Mouse (Mus musculus) forebrain, embryonic 14.5 days (tissue): ENCODE measurements at regions not wholly inside any gene's neighbourhood (a gene's known extent, or its start where the extent isn't known, plus 50 kb on each side); places are given as distances from the start of the nearest gene placed in this dataset.

ENCODE experiments used
- ATAC-seq: fragments of 200-750 bp; cut with Nextera tagmentation; 2 replicates; pipeline ENCODE4 v1.8.0; 2017; ENCODE audit warnings: mild to moderate bottlenecking, moderate library complexity
- DNase-seq: peaks from one replicate; pipeline ENCODE4 v3.0.0-alpha.2; 2015; ENCODE audit warnings: low spot score
- H3K27ac ChIP-seq: fragments of 300-500 bp; sonication (generic); 2 replicates; pipeline ENCODE4 v1.5.1; 2014; ENCODE audit warnings: low read depth, mild to moderate bottlenecking, control low read depth, low read length, moderate library complexity
- H3K27me3 ChIP-seq: fragments of 300-500 bp; sonication (generic); replicated peaks from 2 replicates; pipeline ENCODE4 v1.6.1; 2014; ENCODE audit warnings: low read length, control low read depth, mixed read lengths; ENCODE audit not compliant: control insufficient read depth, insufficient read depth
- H3K36me3 ChIP-seq: fragments of 300-500 bp; sonication (generic); 2 replicates; pipeline ENCODE4 v1.6.1; 2014; ENCODE audit warnings: low read length, control low read depth; ENCODE audit not compliant: control insufficient read depth, insufficient read depth
- H3K4me1 ChIP-seq: fragments of 300-500 bp; sonication (generic); 2 replicates; pipeline ENCODE4 v1.6.1; 2014; ENCODE audit warnings: antibody characterized with exemption, low read length, control low read depth; ENCODE audit not compliant: control insufficient read depth, insufficient read depth
- H3K4me2 ChIP-seq: fragments of 300-500 bp; sonication (generic); 2 replicates; pipeline ENCODE4 v1.6.1; 2014; ENCODE audit warnings: mild to moderate bottlenecking, control low read depth, low read length
- H3K4me3 ChIP-seq: fragments of 300-500 bp; sonication (generic); 2 replicates; pipeline ENCODE4 v1.5.1; 2014; ENCODE audit warnings: low read depth, low read length, control low read depth
- H3K9ac ChIP-seq: fragments of 300-500 bp; sonication (generic); 2 replicates; pipeline ENCODE4 v1.6.1; 2014; ENCODE audit warnings: mild to moderate bottlenecking, low read length, control low read depth, moderate library complexity
- H3K9me3 ChIP-seq: fragments of 300-500 bp; sonication (generic); replicated peaks from 2 replicates; pipeline ENCODE4 v1.6.1; 2016; ENCODE audit warnings: low read length, control low read depth, mixed read lengths; ENCODE audit not compliant: control insufficient read depth
- WGBS: fragments of 180-500 bp; shearing (Covaris S2); extraction: QIAGEN DNeasy Blood & Tissue Kit; methylation state at CpG from one replicate; pipeline ENCODE4 v1.1.7; 2014; 5-methylcytosine and 5-hydroxymethylcytosine counted together

DNA sequence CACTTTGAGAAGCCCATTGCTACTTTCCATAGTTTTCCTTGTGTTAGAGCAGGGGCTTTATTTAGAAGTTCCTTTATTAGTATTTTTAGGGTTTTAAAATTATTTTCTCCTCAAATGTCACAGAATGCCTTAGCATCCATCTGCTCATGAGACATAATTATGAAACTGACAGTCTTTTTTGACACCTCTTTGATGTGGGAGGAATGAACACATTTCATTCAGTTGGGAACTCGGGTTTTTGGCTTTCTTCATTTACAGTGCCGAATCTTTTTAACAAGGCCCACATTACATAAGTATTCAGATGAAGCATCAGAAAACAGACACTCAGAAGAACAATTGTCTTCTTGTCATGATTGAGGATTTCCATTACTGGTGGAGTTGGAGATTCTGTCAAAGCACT, 843.6 kb downstream of the Lrrtm4 start:
- ATAC-seq, result no peak
- 71% methylated on average over 2 of the region's 2 CpGs for WGBS

DNA sequence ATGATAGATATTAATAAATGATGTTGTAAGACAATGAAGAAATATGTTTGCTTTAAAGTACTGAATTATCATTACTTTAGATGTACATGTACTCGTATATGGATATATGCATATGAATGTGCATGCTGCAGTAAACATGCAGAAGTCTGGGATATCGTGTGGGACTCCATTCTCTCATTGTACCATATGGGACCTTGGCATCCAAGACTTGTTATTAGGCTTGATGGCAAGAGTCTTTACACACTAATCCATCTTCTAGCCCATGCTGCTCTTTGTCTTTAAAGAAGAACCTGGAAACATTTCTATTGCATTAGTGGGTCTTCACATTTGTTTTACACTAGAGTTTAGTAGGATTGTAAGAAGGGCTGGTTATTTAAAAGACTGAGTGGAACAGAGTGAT, 844.1 kb downstream of the Lrrtm4 start:
- ATAC-seq, result no peak
- Histone ChIP-seq H3K36me3 (no peaks in the 10 kb centered on the region), H3K9ac (no peak overlapping the region), H3K9me3 (no peaks in the 10 kb centered on the region), H3K27me3 (no peaks in the 10 kb centered on the region), H3K4me1 (no peaks in the 10 kb centered on the region), H3K4me3 (no peak overlapping the region), H3K27ac (no peak overlapping the region), H3K4me2 (no peak overlapping the region)
- peak; percentile 54 for DNase-seq
- WGBS, result 71% methylated on average over 2 of the region's 2 CpGs

More for the DNA sequence above, 843.6 kb downstream of the Lrrtm4 start:
- Histone ChIP-seq H3K9ac (no peak overlapping the region), H3K27me3 (no peaks in the 10 kb centered on the region), H3K36me3 (no peaks in the 10 kb centered on the region), H3K4me1 (no peaks in the 10 kb centered on the region), H3K9me3 (no peaks in the 10 kb centered on the region), H3K27ac (no peak overlapping the region), H3K4me3 (no peak overlapping the region), H3K4me2 (no peak overlapping the region)
- DNase-seq, result peak; percentile 64

- DNase-seq (peak; percentile 86), ATAC-seq (peak; percentile 86)
- Histone ChIP-seq H3K36me3 (no peaks in the 10 kb centered on the region), H3K9ac (no peak overlapping the region), H3K9me3 (no peaks in the 10 kb centered on the region), H3K27ac (no peak overlapping the region), H3K4me2 (no peak overlapping the region), H3K4me3 (no peak overlapping the region), H3K27me3 (no peaks in the 10 kb centered on the region), H3K4me1 (no peaks in the 10 kb centered on the region)
- WGBS, result 67% methylated on average over 6 of the region's 6 CpGs
These were observed 847.3 kb downstream of the Lrrtm4 start for GRCm38 (mm10) chr6:80865809-80866603.

- 65% methylated on average over 3 of the region's 3 CpGs for WGBS
- Histone ChIP-seq H3K27ac (no peak overlapping the region), H3K27me3 (no peaks in the 10 kb centered on the region), H3K36me3 (no peaks in the 10 kb centered on the region), H3K9me3 (no peaks in the 10 kb centered on the region), H3K4me3 (no peak overlapping the region), H3K4me1 (no peaks in the 10 kb centered on the region), H3K9ac (no peak overlapping the region), H3K4me2 (no peak overlapping the region)
- DNase-seq (no peak), ATAC-seq (no peak)
These were observed 866.7 kb downstream of the Lrrtm4 start for GRCm38 (mm10) chr6:80885363-80885762.

DNA sequence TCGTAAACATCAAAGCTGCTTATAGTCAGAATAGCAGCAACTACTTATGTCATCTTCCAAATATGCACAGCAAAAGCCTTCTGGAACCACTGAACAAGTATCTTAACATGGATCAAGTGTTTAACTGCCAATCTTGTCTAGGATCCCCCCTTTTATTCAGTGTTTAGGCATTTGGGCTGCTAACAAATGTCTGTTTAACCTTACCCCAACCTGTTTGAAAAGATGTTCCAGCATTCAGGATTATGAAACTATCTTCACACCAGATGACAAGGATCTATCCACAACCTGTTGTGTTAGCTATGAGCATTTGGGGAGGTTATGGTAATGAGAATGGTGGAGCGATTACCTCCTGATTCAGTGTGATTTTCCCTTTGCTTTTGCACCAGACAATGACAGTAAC, 886.5 kb downstream of the Lrrtm4 start:
- no peak overlapping the region for H3K27ac ChIP-seq
- ATAC-seq, result peak; percentile 63; the same call in 1 of the 2 replicates
- no peak overlapping the region for H3K9ac ChIP-seq
- H3K27me3 ChIP-seq, result no peaks in the 10 kb centered on the region
- H3K36me3 ChIP-seq, result no peaks in the 10 kb centered on the region
- no peaks in the 10 kb centered on the region for H3K9me3 ChIP-seq
- WGBS, result 82% methylated on average over 2 of the region's 2 CpGs
- no peaks in the 10 kb centered on the region for H3K4me1 ChIP-seq
- peak; percentile 70 for DNase-seq
- no peak overlapping the region for H3K4me3 ChIP-seq
- H3K4me2 ChIP-seq, result no peak overlapping the region

DNA sequence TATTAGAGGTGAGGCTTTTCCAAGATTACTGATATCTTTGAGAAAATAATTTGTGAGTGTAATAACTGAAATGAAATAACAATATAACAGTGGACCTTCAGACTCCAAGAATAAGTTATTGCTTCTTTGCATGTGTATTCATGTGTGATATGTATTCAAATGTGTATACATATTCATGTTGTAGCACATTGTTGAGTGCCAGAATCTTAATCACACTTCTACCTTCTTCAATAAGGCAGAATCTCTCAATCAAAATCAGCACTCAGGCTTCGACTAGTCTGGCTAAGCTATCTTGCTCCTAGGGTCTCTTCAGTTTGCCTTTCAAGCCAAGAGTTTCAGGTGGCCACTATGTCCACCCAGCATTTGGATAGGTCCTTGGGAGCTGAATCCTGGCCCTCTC, 911.1 kb downstream of the Lrrtm4 start:
- peak; percentile 52 for DNase-seq
- no peaks in the 10 kb centered on the region for H3K4me1 ChIP-seq
- H3K27me3 ChIP-seq, result no peaks in the 10 kb centered on the region
- H3K4me3 ChIP-seq, result no peak overlapping the region
- no peaks in the 10 kb centered on the region for H3K9me3 ChIP-seq
- 32% methylated on average over 1 of the region's 1 CpGs for WGBS
- ATAC-seq, result peak; percentile 54; the same call in 1 of the 2 replicates
- no peak overlapping the region for H3K27ac ChIP-seq
- H3K4me2 ChIP-seq, result no peak overlapping the region
- no peak overlapping the region for H3K9ac ChIP-seq
- no peaks in the 10 kb centered on the region for H3K36me3 ChIP-seq

GRCm38 (mm10) chr6:80975162-80975561, 948.3 kb upstream of the Gcfc2 start:
- Histone ChIP-seq H3K27me3 (no peaks in the 10 kb centered on the region), H3K9ac (no peak overlapping the region), H3K4me2 (no peak overlapping the region), H3K4me3 (no peak overlapping the region), H3K4me1 (no peaks in the 10 kb centered on the region), H3K9me3 (no peaks in the 10 kb centered on the region), H3K36me3 (no peaks in the 10 kb centered on the region), H3K27ac (no peak overlapping the region)
- WGBS, result 78% methylated on average over 2 of the region's 2 CpGs
- peak; percentile 34; the same call in 1 of the 2 replicates for ATAC-seq
- peak; percentile 7 for DNase-seq

DNA sequence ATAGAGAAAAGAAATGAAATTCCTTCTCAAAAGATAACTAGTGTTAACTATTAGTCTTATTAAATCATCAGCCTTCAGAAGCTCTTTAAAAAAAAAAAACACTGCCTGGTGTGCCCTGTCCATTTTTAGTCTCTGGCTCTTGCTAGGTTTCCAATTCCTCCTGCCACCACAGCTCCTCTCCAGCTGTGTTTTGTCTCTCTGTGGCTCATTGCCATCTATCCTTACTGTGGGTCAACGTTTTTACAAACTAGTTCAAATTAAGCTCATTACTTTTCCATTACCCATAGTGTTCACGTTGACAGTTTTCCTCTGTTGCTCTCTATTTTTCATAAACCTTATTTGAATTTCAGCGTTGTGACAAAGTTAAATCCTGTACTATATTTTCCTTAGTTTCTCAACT, 930.0 kb upstream of the Gcfc2 start:
- no peak overlapping the region for H3K9ac ChIP-seq
- H3K27me3 ChIP-seq, result no peaks in the 10 kb centered on the region
- H3K36me3 ChIP-seq, result no peaks in the 10 kb centered on the region
- no peak overlapping the region for H3K4me3 ChIP-seq
- no peak overlapping the region for H3K27ac ChIP-seq
- DNase-seq, result no peak
- H3K9me3 ChIP-seq, result no peaks in the 10 kb centered on the region
- no peak for ATAC-seq
- H3K4me2 ChIP-seq, result no peak overlapping the region
- no peaks in the 10 kb centered on the region for H3K4me1 ChIP-seq
- WGBS, result 62% methylated on average over 3 of the region's 3 CpGs

- H3K9ac ChIP-seq, result no peak overlapping the region
- no peak for DNase-seq
These were observed 898.9 kb upstream of the Gcfc2 start for GRCm38 (mm10) chr6:81024531-81024930.

More at GRCm38 (mm10) chr6:81024531-81024930, 898.9 kb upstream of the Gcfc2 start:
- Histone ChIP-seq H3K27ac (no peak overlapping the region), H3K9me3 (no peaks in the 10 kb centered on the region), H3K4me1 (no peaks in the 10 kb centered on the region), H3K4me2 (no peak overlapping the region), H3K36me3 (no peaks in the 10 kb centered on the region), H3K27me3 (no peaks in the 10 kb centered on the region), H3K4me3 (no peak overlapping the region)
- no peak for ATAC-seq
- WGBS, result 88% methylated on average over 3 of the region's 3 CpGs
